In genomic region chr1:128472713-128473230, GRCm38 (mm10) we compare ENCODE assay signal across 8 mouse cellular contexts. TPM values are rescaled to one million over a fixed set of nuclear protein-coding genes. Genes with fewer than 3 reads are reported as not detected.
DNase-seq lines count a peak whose midpoint lies in the region; ATAC-seq and TF ChIP-seq lines count a peak whose summit lies in the region.

No protein-coding gene starts in this region.

- no peaks in the 10 kb centered on the region for H3K36me3 ChIP-seq in testis, adult 2 months (ENCODE audit: control insufficient read depth, insufficient read depth, low read length)
- H3K36me3 ChIP-seq in heart, embryonic 14.5 days (ENCODE audit: control insufficient read depth, insufficient read depth, low read length): no peaks in the 10 kb centered on the region
- H3K36me3 ChIP-seq in liver, embryonic 15.5 days (replicated peaks): no peaks in the 10 kb centered on the region

- ATAC-seq in heart, embryonic 14.5 days (ENCODE audit: insufficient number of reproducible peaks, insufficient read depth, low FRiP score, low read depth): no peak
- ATAC-seq in liver, embryonic 15.5 days (ENCODE audit: insufficient read depth): no peak

- no peak for DNase-seq in testis, postnatal 10 days (ENCODE audit: low spot score)
- peak; percentile 51 for DNase-seq in yolk sac, embryonic 10.5 days (ENCODE audit: low spot score)
- DNase-seq in spleen, postnatal 4 days (ENCODE audit: low spot score in 2 of 2): no peak
- no peak for DNase-seq in left cerebral cortex, postnatal 4 days
- DNase-seq in layer of hippocampus, postnatal 10 days (ENCODE audit: low spot score in 2 of 2): no peak

- intact Hi-C loops in left cerebral cortex, postnatal 4 days (cut with DNase I): loop anchor here (10.0 kb wide), 1 partner anchor 112 kb away; no protein-coding TSS in a partner anchor

- H3K9ac ChIP-seq in heart, embryonic 14.5 days (ENCODE audit: low read length): no peak overlapping the region
- H3K9ac ChIP-seq in liver, embryonic 15.5 days: no peak overlapping the region

- H3K27ac ChIP-seq in testis, adult 2 months (ENCODE audit: control insufficient read depth, insufficient read depth, low read depth, low read length): no peak overlapping the region
- H3K27ac ChIP-seq in heart, embryonic 14.5 days (replicated peaks in 1 of 2; ENCODE audit: control insufficient read depth in 1 of 2, insufficient read depth in 1 of 2, low read depth in 2 of 2, low read length in 2 of 2): no peak overlapping the region
- H3K27ac ChIP-seq in liver, embryonic 15.5 days (replicated peaks): no peak overlapping the region

- H3K4me1 ChIP-seq in testis, adult 2 months (ENCODE audit: control insufficient read depth, insufficient read depth, low read length): peaks cover 11% of the 10 kb centered on the region
- peaks cover 7% of the 10 kb centered on the region in 2 experiments; a peak in 3 of 4 replicates for H3K4me1 ChIP-seq in heart, embryonic 14.5 days (ENCODE audit: control insufficient read depth in 2 of 2, insufficient read depth in 2 of 2, low read length in 2 of 2)
- no peaks in the 10 kb centered on the region; the same call in 1 of the 2 replicates for H3K4me1 ChIP-seq in liver, embryonic 15.5 days (replicated peaks)

- TF ChIP-seq POLR2A in testis, adult 2 months (IDR thresholded peaks at IDR 0.05; ENCODE audit: control insufficient read depth, low read depth, low read length): no peak

- no peaks in the 10 kb centered on the region for H3K27me3 ChIP-seq in testis, adult 2 months (ENCODE audit: control insufficient read depth, insufficient read depth, low read length)
- H3K27me3 ChIP-seq in heart, embryonic 14.5 days (ENCODE audit: control insufficient read depth, insufficient read depth, low read length): 0 out of 2 replicates have a peak, but pooled peaks cover 5% of the 10 kb centered on the region
- peaks cover 18% of the 10 kb centered on the region for H3K27me3 ChIP-seq in liver, embryonic 15.5 days

- peak overlapping the region; percentile 73 for H3K4me2 ChIP-seq in heart, embryonic 14.5 days (ENCODE audit: low read length)
- peak overlapping the region; percentile 33 for H3K4me2 ChIP-seq in liver, embryonic 15.5 days

- H3K4me3 ChIP-seq in testis, adult 2 months (ENCODE audit: control insufficient read depth, low read depth, low read length): peak overlapping the region; percentile 53
- H3K4me3 ChIP-seq in heart, embryonic 14.5 days (ENCODE audit: control insufficient read depth in 1 of 2, insufficient read depth in 1 of 2, low read depth in 1 of 2, low read length in 2 of 2): peak overlapping the region; percentile 21 to 36; a peak in 3 of 4 replicates
- H3K4me3 ChIP-seq in liver, embryonic 15.5 days (replicated peaks): no peak overlapping the region

- H3K9me3 ChIP-seq in heart, embryonic 14.5 days (ENCODE audit: control insufficient read depth, low read length): no peaks in the 10 kb centered on the region
- H3K9me3 ChIP-seq in liver, embryonic 15.5 days (replicated peaks): no peaks in the 10 kb centered on the region

- 24% methylated on average over 15 of the region's 15 CpGs for WGBS in heart, embryonic 14.5 days
- 38% methylated on average over 15 of the region's 15 CpGs for WGBS in liver, embryonic 15.5 days (ENCODE audit: insufficient replicate concordance)

- no peak for TF ChIP-seq CTCF in testis, adult 2 months (IDR thresholded peaks at IDR 0.05; ENCODE audit: control insufficient read depth, insufficient read depth, insufficient replicate concordance, low read depth, low read length)

RNA-seq across cellular contexts. Expression of gene Dars, which starts 55.6 kb away (rescaled TPM):
- 20.5 and 23.8 TPM in 2 replicates for polyA plus RNA-seq in testis, adult 2 months (2012; rRNA removed)
- polyA plus RNA-seq in heart, embryonic 14.5 days (2014; fragmentation: Nextera tagmentation; extraction: Ambion mirVana): 47.3 and 58.1 TPM in 2 replicates
- polyA plus RNA-seq in liver, embryonic 15.5 days (2015; fragmentation: Nextera tagmentation; extraction: Ambion mirVana): 89.5 and 96.3 TPM in 2 replicates
- 10 to 100 TPM; 72.5 to 73.8 TPM for total RNA-seq in left cerebral cortex, postnatal 4 days (2021)
- 10 to 100 TPM; 70.2 to 77.2 TPM for total RNA-seq in layer of hippocampus, postnatal 10 days (2021)
